Mouse (Mus musculus) liver, adult 2 months (tissue): Measurements from ENCODE around the gene Ndufs4. TPM values are rescaled to one million over a fixed set of nuclear protein-coding genes. Genes with fewer than 3 reads are reported as not detected.

Experiments used
- DNase-seq: peaks from one replicate; pipeline ENCODE4 v3.0.0-alpha.2; 2011; ENCODE audit warnings: low read depth, low spot score; ENCODE audit errors: extremely low read depth
- H3K27ac ChIP-seq: fragments of 200-500 bp; replicated peaks from 2 replicates; pipeline ENCODE4 v1.5.1; 2012; ENCODE audit warnings: low read depth, mild to moderate bottlenecking, control low read depth, inconsistent platforms, low read length; ENCODE audit not compliant: insufficient read depth
- H3K27me3 ChIP-seq: fragments of 200-500 bp; 2 replicates; pipeline ENCODE4 v1.6.1; 2012; ENCODE audit warnings: mild to moderate bottlenecking, moderate library complexity, low read length, inconsistent platforms; ENCODE audit not compliant: control insufficient read depth, insufficient read depth
- H3K36me3 ChIP-seq: fragments of 200-500 bp; 2 replicates; pipeline ENCODE4 v1.6.1; 2012; ENCODE audit warnings: low read length, inconsistent platforms; ENCODE audit not compliant: control insufficient read depth, insufficient read depth
- H3K4me1 ChIP-seq: fragments of 200-500 bp; 2 replicates; pipeline ENCODE4 v1.6.1; 2011; ENCODE audit warnings: low read length; ENCODE audit not compliant: control insufficient read depth, insufficient read depth
- H3K4me3 ChIP-seq: fragments of 200-500 bp; 2 replicates; pipeline ENCODE4 v1.5.1; 2011; ENCODE audit warnings: low read depth, mild to moderate bottlenecking, control low read depth, low read length, moderate library complexity; ENCODE audit not compliant: insufficient read depth
- H3K79me2 ChIP-seq: fragments of 200-500 bp; 2 replicates; pipeline ENCODE4 v1.6.1; 2012; ENCODE audit warnings: inconsistent platforms, mild to moderate bottlenecking, low read length, moderate library complexity; ENCODE audit not compliant: control insufficient read depth, insufficient read depth
- H3K9ac ChIP-seq: fragments of 200-500 bp; 2 replicates; pipeline ENCODE4 v1.6.1; 2012; ENCODE audit warnings: low read depth, mild to moderate bottlenecking, control low read depth, inconsistent platforms, low read length
- CTCF ChIP-seq: fragments of 200-500 bp; IDR thresholded peaks from 2 replicates; pipeline ENCODE4 v1.5.1; 2011; ENCODE audit warnings: low read depth, low read length, control low read depth
- POLR2A ChIP-seq: fragments of 200-500 bp; IDR thresholded peaks from 2 replicates; pipeline ENCODE4 v1.6.1; 2011; ENCODE audit warnings: low read length, control low read depth; ENCODE audit not compliant: insufficient read depth; ENCODE audit errors: extremely low read depth
- WGBS: fragments of 180-500 bp; shearing (Covaris S2); methylation state at CpG from one replicate; pipeline ENCODE4 v1.1.7; 2018; 5-methylcytosine and 5-hydroxymethylcytosine counted together
- polyA plus RNA-seq: library from polyadenylated mRNA; depleted of rRNA; stranded (reverse); fragments of >200 nt; gene quantifications from 2 replicates; pipeline ENCODE4 v1.2.3, GENCODE M21; 2012; rRNA removed
- total RNA-seq: library from RNA; depleted of rRNA; stranded (reverse); fragments of >200 nt; gene quantifications from 2 replicates; pipeline ENCODE4 v1.2.3, GENCODE M21; 2014; rRNA removed

Ndufs4 gene
- total RNA-seq: 70.5 and 75.6 TPM in 2 replicates
- 111 and 172 TPM in 2 replicates for polyA plus RNA-seq

GRCm38 (mm10) chr13:114388211-114388965, at the start of gene Ndufs4:
Ndufs4 (minus strand) TSS chr13:114388258.
- H3K27ac ChIP-seq: peak within 1 kb of the TSS; percentile 96
- peaks cover 10% of the 10 kb centered on the region; the same call in 1 of the 2 replicates for H3K79me2 ChIP-seq
- 42% methylated on average over 13 of the region's 13 CpGs for WGBS
- no peak for DNase-seq
- no peak for TF ChIP-seq POLR2A
- peak within 1 kb of the TSS; percentile 80 for H3K9ac ChIP-seq
- no peaks in the 10 kb centered on the region for H3K36me3 ChIP-seq
- H3K27me3 ChIP-seq: no peaks in the 10 kb centered on the region
- H3K4me3 ChIP-seq: peak within 1 kb of the TSS; percentile 97
- peaks cover 3% of the 10 kb centered on the region for H3K4me1 ChIP-seq

GRCm38 (mm10) chr13:114432491-114432890, 44.4 kb upstream of the Ndufs4 start:
- Histone ChIP-seq H3K9ac (no peak overlapping the region), H3K79me2 (no peaks in the 10 kb centered on the region), H3K4me1 (no peaks in the 10 kb centered on the region), H3K36me3 (no peaks in the 10 kb centered on the region), H3K4me3 (no peak overlapping the region), H3K27ac (no peak overlapping the region), H3K27me3 (no peaks in the 10 kb centered on the region)
- DNase-seq: peak; percentile 2
- no peak for TF ChIP-seq CTCF
- no peak for TF ChIP-seq POLR2A
- WGBS: 65% methylated on average over 5 of the region's 5 CpGs

- TF ChIP-seq POLR2A: no peak
- no peak for TF ChIP-seq CTCF
- no peaks in the 10 kb centered on the region for H3K27me3 ChIP-seq
- no peak for DNase-seq
- H3K9ac ChIP-seq: no peak overlapping the region
- H3K4me1 ChIP-seq: no peaks in the 10 kb centered on the region
- no peak overlapping the region for H3K4me3 ChIP-seq
- 93% methylated on average over 5 of the region's 5 CpGs for WGBS
- H3K27ac ChIP-seq: no peak overlapping the region
- H3K36me3 ChIP-seq: no peaks in the 10 kb centered on the region
- H3K79me2 ChIP-seq: no peaks in the 10 kb centered on the region
These were observed 37.2 kb upstream of the Ndufs4 start for GRCm38 (mm10) chr13:114425230-114425629.

- H3K4me3 ChIP-seq: no peak overlapping the region
- H3K27ac ChIP-seq: no peak overlapping the region
- H3K79me2 ChIP-seq: no peaks in the 10 kb centered on the region
- TF ChIP-seq POLR2A (no peak), CTCF (no peak)
- H3K4me1 ChIP-seq: no peaks in the 10 kb centered on the region
- no peak for DNase-seq
- H3K9ac ChIP-seq: no peak overlapping the region
- no peaks in the 10 kb centered on the region for H3K36me3 ChIP-seq
- H3K27me3 ChIP-seq: no peaks in the 10 kb centered on the region
- 87% methylated on average over 8 of the region's 8 CpGs for WGBS
These were observed 32.2 kb upstream of the Ndufs4 start for GRCm38 (mm10) chr13:114420235-114420634.

GRCm38 (mm10) chr13:114419364-114419763, 31.3 kb upstream of the Ndufs4 start:
- WGBS: 63% methylated on average over 3 of the region's 3 CpGs
- no peaks in the 10 kb centered on the region for H3K4me1 ChIP-seq
- H3K36me3 ChIP-seq: no peaks in the 10 kb centered on the region
- TF ChIP-seq CTCF (no peak), POLR2A (no peak)
- no peaks in the 10 kb centered on the region for H3K79me2 ChIP-seq
- H3K27ac ChIP-seq: no peak overlapping the region
- H3K9ac ChIP-seq: no peak overlapping the region
- H3K27me3 ChIP-seq: no peaks in the 10 kb centered on the region
- no peak overlapping the region for H3K4me3 ChIP-seq
- DNase-seq: no peak

GRCm38 (mm10) chr13:114412326-114412725, 24.3 kb upstream of the Ndufs4 start:
- no peak overlapping the region for H3K9ac ChIP-seq
- no peak overlapping the region for H3K27ac ChIP-seq
- no peak for DNase-seq
- H3K4me1 ChIP-seq: no peaks in the 10 kb centered on the region
- no peak overlapping the region for H3K4me3 ChIP-seq
- TF ChIP-seq CTCF (no peak), POLR2A (no peak)
- H3K27me3 ChIP-seq: no peaks in the 10 kb centered on the region
- H3K79me2 ChIP-seq: no peaks in the 10 kb centered on the region
- H3K36me3 ChIP-seq: no peaks in the 10 kb centered on the region
